Mouse (Mus musculus): Measurements from ENCODE around the gene Lars2. TPM values are rescaled to one million over a fixed set of nuclear protein-coding genes. Genes with fewer than 3 reads are reported as not detected.
A peak's percentile ranks its signal among the peaks of the same experiment; 100 is the strongest.
"Not testable (repeated sequence)": the region's sequence is repeated elsewhere in the genome, so short reads cannot be mapped to it uniquely, and the experiment has no call there.

Lars2 gene
- polyA plus RNA-seq (2016; fragmentation: Nextera tagmentation; extraction: Ambion mirVana), result 750 and 785 TPM in 2 replicates

DNA sequence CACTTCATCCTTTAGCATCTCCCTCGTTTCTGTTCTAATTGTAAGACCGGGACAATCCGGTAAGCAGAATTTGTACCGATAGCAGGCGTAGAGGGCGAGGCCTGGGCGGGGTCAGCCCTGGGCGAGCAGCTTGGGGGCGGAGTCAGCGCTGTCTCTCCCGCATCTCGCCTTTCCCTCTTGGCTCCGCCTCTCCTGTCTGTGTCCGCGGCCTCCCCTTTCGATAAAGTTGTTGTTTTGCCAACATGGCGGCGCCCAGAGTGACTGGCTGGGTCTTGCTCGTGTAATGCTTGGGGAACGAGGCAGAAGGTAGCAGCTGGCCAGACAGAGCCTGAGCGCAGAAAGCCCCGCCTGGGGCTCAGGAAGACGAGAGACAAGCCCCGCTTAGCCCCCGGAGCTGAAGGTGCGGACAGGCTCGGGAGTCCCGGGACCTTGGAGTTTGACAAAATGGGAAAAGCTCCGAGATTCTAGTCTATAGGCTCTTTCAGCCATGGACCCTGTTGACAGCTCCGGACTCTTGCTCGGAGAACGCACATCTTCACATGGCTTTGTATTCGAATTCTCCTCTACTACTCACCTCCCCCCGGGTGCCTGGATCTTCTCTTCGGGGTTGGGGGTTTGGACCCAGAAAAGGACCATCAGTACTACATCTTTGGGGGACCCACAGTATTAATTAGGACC, at the start of gene Lars2:
TSS of gene Lars2 (plus strand) at position 220 of the 678 bp plus-strand sequence.
- Histone ChIP-seq H3K27ac (peak within 1 kb of the TSS; percentile 86), H3K4me3 (peak within 1 kb of the TSS; percentile 85), H3K36me3 (peaks cover 2% of the 10 kb centered on the region), H3K4me1 (peaks cover 17% of the 10 kb centered on the region), H3K9me3 (replicated peaks) (no peaks in the 10 kb centered on the region), H3K27me3 (ENCODE audit: low read depth, poor library complexity, severe bottlenecking) (no peaks in the 10 kb centered on the region)
- under 1% methylated on average over 35 of the region's 35 CpGs for WGBS
- peak; percentile 93 for DNase-seq (ENCODE audit: low spot score)

GRCm38 (mm10) chr9:123326106-123326505, 40.6 kb upstream of the Lars2 start:
- Histone ChIP-seq H3K36me3 (no peaks in the 10 kb centered on the region), H3K4me3 (no peak overlapping the region), H3K4me1 (no peaks in the 10 kb centered on the region), H3K27ac (no peak overlapping the region), H3K9me3 (replicated peaks) (no peaks in the 10 kb centered on the region), H3K27me3 (ENCODE audit: low read depth, poor library complexity, severe bottlenecking) (no peaks in the 10 kb centered on the region)
- no peak for DNase-seq (ENCODE audit: low spot score)

DNA sequence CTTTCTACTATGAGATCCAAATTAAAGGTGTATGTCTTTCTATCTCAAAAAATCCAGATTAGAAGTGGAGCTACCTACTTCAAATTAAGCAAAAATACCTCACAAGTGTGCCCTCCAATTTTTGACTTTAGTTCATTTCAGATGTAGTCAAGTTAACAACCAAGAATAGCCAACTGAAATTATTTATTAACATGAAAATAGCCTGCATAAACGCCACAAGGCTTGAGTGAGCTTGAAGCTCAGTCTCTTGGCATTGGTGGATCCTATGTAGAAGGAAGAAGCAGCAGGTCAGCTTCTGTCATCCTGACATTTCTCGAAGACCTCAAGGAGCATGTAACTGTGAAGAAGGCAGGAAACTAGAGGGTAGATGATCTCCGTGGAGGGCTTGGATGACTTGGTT, 38.4 kb upstream of the Lars2 start:
- Histone ChIP-seq H3K4me3 (no peak overlapping the region), H3K36me3 (no peaks in the 10 kb centered on the region), H3K9me3 (replicated peaks) (no peaks in the 10 kb centered on the region), H3K27me3 (ENCODE audit: low read depth, poor library complexity, severe bottlenecking) (no peaks in the 10 kb centered on the region), H3K4me1 (no peaks in the 10 kb centered on the region), H3K27ac (no peak overlapping the region)
- DNase-seq (ENCODE audit: low spot score), result no peak
- WGBS, result 91% methylated on average over 3 of the region's 3 CpGs

DNA sequence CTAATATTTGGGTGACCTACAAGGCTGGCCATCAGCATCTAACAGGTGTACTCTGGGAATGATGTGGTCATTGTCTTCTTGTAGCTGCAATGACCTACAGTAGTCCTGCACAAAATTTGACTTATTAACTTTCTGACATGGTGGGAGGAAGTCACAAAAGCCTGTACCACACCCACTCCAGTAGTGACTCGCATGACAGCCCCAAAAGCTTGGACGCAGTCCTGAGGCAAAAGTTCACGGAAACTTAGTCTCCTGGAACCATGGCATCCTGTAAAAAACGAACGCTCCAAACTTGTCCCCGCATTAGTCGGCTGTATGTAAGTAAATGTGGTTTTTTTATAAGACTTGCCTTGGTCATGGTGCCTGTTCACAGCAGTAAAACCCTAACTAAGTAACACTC, 36.9 kb upstream of the Lars2 start:
- Histone ChIP-seq H3K36me3 (no peaks in the 10 kb centered on the region), H3K27ac (no peak overlapping the region), H3K9me3 (replicated peaks) (no peaks in the 10 kb centered on the region), H3K4me1 (0 out of 2 replicates have a peak, but pooled peaks cover under 1% of the 10 kb centered on the region), H3K4me3 (no peak overlapping the region), H3K27me3 (ENCODE audit: low read depth, poor library complexity, severe bottlenecking) (no peaks in the 10 kb centered on the region)
- 97% methylated on average over 7 of the region's 7 CpGs for WGBS
- DNase-seq (ENCODE audit: low spot score), result no peak

DNA sequence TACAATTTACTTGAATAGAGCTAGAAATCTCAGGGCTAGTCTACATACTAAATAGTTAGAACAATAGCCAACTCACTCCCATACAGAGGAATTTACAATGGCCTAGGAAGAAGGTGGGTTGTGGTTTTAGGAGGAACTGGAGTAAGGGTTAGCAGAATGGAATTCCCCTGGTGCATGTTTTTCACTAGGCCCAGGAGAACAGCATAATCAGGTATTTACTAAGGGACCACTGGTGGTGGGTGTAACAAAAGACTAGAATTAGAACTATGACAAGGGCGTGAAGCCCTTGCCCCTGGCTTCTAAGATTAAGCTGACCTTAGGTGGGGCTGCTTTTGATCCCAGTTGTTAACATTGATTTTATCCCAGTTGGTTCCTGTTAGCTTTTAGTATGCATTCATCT, 36.5 kb upstream of the Lars2 start:
- H3K4me3 ChIP-seq; DNase-seq (ENCODE audit: low spot score); H3K9me3 ChIP-seq (replicated peaks); H3K4me1 ChIP-seq; H3K36me3 ChIP-seq; H3K27ac ChIP-seq; H3K27me3 ChIP-seq (ENCODE audit: low read depth, poor library complexity, severe bottlenecking): not testable (repeated sequence)
- 96% methylated on average over 1 of the region's 1 CpGs for WGBS

GRCm38 (mm10) chr9:123333479-123333878, 33.2 kb upstream of the Lars2 start:
- no peaks in the 10 kb centered on the region for H3K27me3 ChIP-seq (ENCODE audit: low read depth, poor library complexity, severe bottlenecking)
- whole genome bisulfite sequencing, result 85% methylated on average over 2 of the region's 2 CpGs
- H3K27ac ChIP-seq, result no peak overlapping the region
- no peaks in the 10 kb centered on the region for H3K9me3 ChIP-seq (replicated peaks)
- H3K36me3 ChIP-seq, result no peaks in the 10 kb centered on the region
- peaks cover 9% of the 10 kb centered on the region; the same call in 1 of the 2 replicates for H3K4me1 ChIP-seq
- DNase-seq (ENCODE audit: low spot score), result no peak
- no peak overlapping the region for H3K4me3 ChIP-seq

DNA sequence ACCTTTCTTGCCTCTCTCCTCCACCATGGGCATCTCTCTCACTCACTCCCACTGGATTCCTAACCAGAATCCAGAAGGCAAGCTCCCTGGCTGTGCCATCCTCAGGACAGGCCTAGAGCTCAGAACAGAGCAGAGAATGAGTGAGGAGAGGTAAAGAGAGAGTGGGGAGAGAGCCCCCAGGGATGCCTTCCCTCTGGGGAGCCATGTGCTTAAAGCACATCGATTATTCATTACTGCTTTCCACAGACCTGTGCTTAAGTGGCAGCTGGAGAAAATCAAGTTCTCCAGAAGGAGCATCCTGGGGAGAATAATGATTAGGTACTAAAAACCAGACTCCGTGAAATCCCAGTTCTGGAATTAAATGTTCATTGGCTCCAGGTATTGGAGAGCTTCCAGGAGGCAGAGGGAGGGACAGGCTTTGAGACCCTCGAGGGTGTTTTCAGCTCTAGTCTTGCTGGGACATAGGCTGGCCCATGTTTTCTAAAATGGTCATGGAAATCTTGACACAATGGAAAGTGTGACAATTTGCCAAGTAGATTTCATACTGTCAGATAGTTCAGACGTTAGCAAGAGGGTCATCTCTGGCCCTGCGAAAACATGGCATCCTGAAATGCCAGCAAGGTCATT, 31.6 kb upstream of the Lars2 start:
- Histone ChIP-seq H3K36me3 (no peaks in the 10 kb centered on the region), H3K9me3 (replicated peaks) (no peaks in the 10 kb centered on the region), H3K4me1 (peaks cover 9% of the 10 kb centered on the region; the same call in 1 of the 2 replicates), H3K27me3 (ENCODE audit: low read depth, poor library complexity, severe bottlenecking) (no peaks in the 10 kb centered on the region), H3K27ac (no peak overlapping the region), H3K4me3 (no peak overlapping the region)
- WGBS, result 66% methylated on average over 5 of the region's 5 CpGs
- DNase-seq (ENCODE audit: low spot score), result no peak

DNA sequence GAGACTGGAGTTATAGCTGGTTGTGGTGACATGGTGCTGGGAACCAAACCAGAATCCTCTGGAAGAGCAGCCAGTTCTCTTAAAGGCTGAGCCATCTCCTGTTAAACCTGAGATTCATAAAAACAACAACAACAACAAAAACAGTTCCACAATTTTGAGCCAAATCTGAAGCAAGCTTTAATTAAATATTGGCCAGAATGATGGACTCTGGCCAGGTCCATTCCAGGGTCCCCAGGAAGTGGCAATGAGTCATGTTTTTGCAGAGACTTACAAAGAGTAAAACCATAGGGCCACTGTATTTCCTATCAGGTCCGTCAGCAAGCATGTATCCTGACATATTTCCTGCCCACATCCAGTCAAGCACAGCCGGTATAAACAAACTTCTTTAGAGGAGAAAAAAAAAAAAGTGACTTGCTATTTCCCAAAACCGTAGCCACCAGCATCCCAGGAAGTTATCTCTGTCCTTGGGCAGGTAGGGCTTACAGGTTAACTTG, 27.0 kb upstream of the Lars2 start:
- Histone ChIP-seq H3K27me3 (ENCODE audit: low read depth, poor library complexity, severe bottlenecking) (no peaks in the 10 kb centered on the region), H3K36me3 (no peaks in the 10 kb centered on the region), H3K9me3 (replicated peaks) (no peaks in the 10 kb centered on the region), H3K4me3 (no peak overlapping the region), H3K27ac (no peak overlapping the region), H3K4me1 (peaks cover 9% of the 10 kb centered on the region; the same call in 1 of the 2 replicates)
- WGBS, result 86% methylated on average over 3 of the region's 3 CpGs
- DNase-seq (ENCODE audit: low spot score), result no peak

- DNase-seq (ENCODE audit: low spot score), result no peak
- no peaks in the 10 kb centered on the region for H3K9me3 ChIP-seq (replicated peaks)
- no peak overlapping the region for H3K4me3 ChIP-seq
- WGBS, result 90% methylated on average over 6 of the region's 6 CpGs
- H3K27me3 ChIP-seq (ENCODE audit: low read depth, poor library complexity, severe bottlenecking), result no peaks in the 10 kb centered on the region
- H3K27ac ChIP-seq, result no peak overlapping the region
- H3K4me1 ChIP-seq, result peaks cover 4% of the 10 kb centered on the region; the same call in 1 of the 2 replicates
- H3K36me3 ChIP-seq, result no peaks in the 10 kb centered on the region
Observed at GRCm38 (mm10) chr9:123341256-123341655, 25.5 kb upstream of the Lars2 start.

GRCm38 (mm10) chr9:123343069-123343468, 23.7 kb upstream of the Lars2 start:
- no peak for DNase-seq (ENCODE audit: low spot score)
- peaks cover 4% of the 10 kb centered on the region; the same call in 1 of the 2 replicates for H3K4me1 ChIP-seq
- 82% methylated on average over 3 of the region's 3 CpGs for WGBS
- no peaks in the 10 kb centered on the region for H3K9me3 ChIP-seq (replicated peaks)
- no peak overlapping the region for H3K4me3 ChIP-seq
- H3K27me3 ChIP-seq (ENCODE audit: low read depth, poor library complexity, severe bottlenecking), result no peaks in the 10 kb centered on the region
- H3K27ac ChIP-seq, result no peak overlapping the region
- no peaks in the 10 kb centered on the region for H3K36me3 ChIP-seq

DNA sequence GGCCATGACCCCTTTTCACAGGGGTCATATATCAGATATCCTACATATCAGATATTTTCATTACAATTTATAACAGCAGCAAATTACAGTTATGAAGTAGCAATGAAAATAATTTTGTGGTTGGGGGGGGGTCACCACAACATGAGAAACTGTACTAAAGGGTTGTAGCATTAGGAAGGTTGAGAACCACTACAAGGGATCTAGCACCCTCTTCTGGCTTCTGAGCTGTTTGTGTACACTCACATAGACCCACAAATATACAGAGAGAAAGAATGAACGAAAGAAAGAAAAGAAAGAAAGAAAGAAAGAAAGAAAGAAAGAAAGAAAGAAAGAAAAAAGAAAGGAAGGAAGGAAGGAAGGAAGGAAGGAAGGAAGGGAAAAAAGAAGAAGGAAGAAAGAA, 17.4 kb upstream of the Lars2 start:
- not testable (repeated sequence) for H3K4me3 ChIP-seq; H3K4me1 ChIP-seq; DNase-seq (ENCODE audit: low spot score); H3K27ac ChIP-seq; H3K27me3 ChIP-seq (ENCODE audit: low read depth, poor library complexity, severe bottlenecking); H3K36me3 ChIP-seq
- WGBS, result 100% methylated on average over 1 of the region's 1 CpGs
- peaks cover 12% of the 10 kb centered on the region; the same call in 1 of the 2 replicates for H3K9me3 ChIP-seq (replicated peaks)

DNA sequence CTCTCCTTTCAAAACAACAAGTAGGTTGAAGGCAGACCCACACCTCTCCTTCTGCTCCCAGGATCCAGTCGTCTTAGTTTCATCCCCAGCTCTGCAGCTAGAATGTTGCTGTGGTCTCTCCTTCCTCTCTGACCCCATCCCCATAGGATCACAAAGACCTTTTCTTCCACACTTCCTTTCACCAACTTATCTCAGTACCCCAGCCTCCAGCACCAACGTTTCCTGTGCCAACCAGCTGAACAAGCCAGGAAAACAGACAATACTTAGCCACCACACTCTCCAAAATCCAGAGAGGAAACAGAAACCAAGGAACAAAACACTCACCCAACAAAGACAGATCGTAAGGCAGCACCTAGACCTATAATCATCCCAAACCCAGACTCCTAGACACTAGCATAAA, 6.7 kb upstream of the Lars2 start:
- Histone ChIP-seq H3K4me1 (no peaks in the 10 kb centered on the region), H3K9me3 (replicated peaks) (no peaks in the 10 kb centered on the region), H3K27ac (no peak overlapping the region), H3K36me3 (no peaks in the 10 kb centered on the region), H3K4me3 (no peak overlapping the region), H3K27me3 (ENCODE audit: low read depth, poor library complexity, severe bottlenecking) (no peaks in the 10 kb centered on the region)
- 58% methylated on average over 3 of the region's 3 CpGs for WGBS
- no peak for DNase-seq (ENCODE audit: low spot score)

DNA sequence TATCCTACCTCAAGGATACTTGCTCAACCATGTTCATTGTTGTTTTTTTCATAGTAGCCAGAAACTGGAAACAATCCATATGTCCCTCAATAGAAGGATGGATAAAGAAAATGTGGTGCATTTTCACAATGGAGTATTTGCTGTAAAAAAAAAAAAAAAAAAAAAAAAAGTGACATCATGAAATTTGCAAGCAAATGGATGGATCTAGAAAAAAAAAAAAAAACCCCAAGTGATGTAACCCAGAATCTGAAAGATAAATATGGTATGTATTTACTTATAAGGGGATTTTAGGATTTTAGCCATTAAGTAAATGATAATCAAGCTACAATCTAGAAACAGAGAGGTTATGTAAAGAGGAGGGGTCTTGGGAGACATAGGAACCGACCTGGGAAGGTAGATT, 1.4 kb upstream of the Lars2 start:
- DNase-seq (ENCODE audit: low spot score), result no peak
- Histone ChIP-seq H3K9me3 (replicated peaks) (no peaks in the 10 kb centered on the region), H3K4me1 (peaks cover 17% of the 10 kb centered on the region), H3K36me3 (no peaks in the 10 kb centered on the region), H3K27ac (no peak overlapping the region), H3K4me3 (no peak overlapping the region), H3K27me3 (ENCODE audit: low read depth, poor library complexity, severe bottlenecking) (no peaks in the 10 kb centered on the region)
- WGBS, result 58% methylated on average over 1 of the region's 1 CpGs

Measured in limb, embryonic 10.5 days (tissue).